Mouse (Mus musculus) forebrain, embryonic 13.5 days (tissue): ENCODE results near the gene Ddx41. TPM values are rescaled to one million over a fixed set of nuclear protein-coding genes. Genes with fewer than 3 reads are reported as not detected.

Source experiments
- ATAC-seq: fragments of 200-750 bp; cut with Nextera tagmentation; 2 replicates; pipeline ENCODE4 v1.8.0; 2017
- H3K27ac ChIP-seq: fragments of 300-500 bp; sonication (generic); 2 replicates; pipeline ENCODE4 v1.5.1; 2015; ENCODE audit warnings: inconsistent platforms, mild to moderate bottlenecking, moderate library complexity
- H3K27me3 ChIP-seq: fragments of 300-500 bp; sonication (generic); 2 replicates; pipeline ENCODE4 v1.6.1; 2015; ENCODE audit warnings: mild to moderate bottlenecking, inconsistent platforms
- H3K36me3 ChIP-seq: fragments of 300-500 bp; sonication (generic); 2 replicates; pipeline ENCODE4 v1.6.1; 2015; ENCODE audit warnings: mild to moderate bottlenecking, inconsistent platforms; ENCODE audit not compliant: poor library complexity, severe bottlenecking
- H3K4me1 ChIP-seq: fragments of 300-500 bp; sonication (generic); 2 replicates; pipeline ENCODE4 v1.6.1; 2015; ENCODE audit warnings: inconsistent platforms
- H3K4me2 ChIP-seq: fragments of 300-500 bp; sonication (generic); 2 replicates; pipeline ENCODE4 v1.6.1; 2015; ENCODE audit warnings: inconsistent platforms, mild to moderate bottlenecking, moderate library complexity
- H3K4me3 ChIP-seq: fragments of 300-500 bp; sonication (generic); 2 replicates; pipeline ENCODE4 v1.5.1; 2015; ENCODE audit warnings: mild to moderate bottlenecking, inconsistent platforms
- H3K9ac ChIP-seq: fragments of 300-500 bp; sonication (generic); 2 replicates; pipeline ENCODE4 v1.6.1; 2015; ENCODE audit warnings: mild to moderate bottlenecking, inconsistent platforms
- H3K9me3 ChIP-seq: fragments of 300-500 bp; sonication (generic); replicated peaks from 2 replicates; pipeline ENCODE4 v1.6.1; 2016; ENCODE audit warnings: inconsistent platforms
- WGBS: fragments of 180-500 bp; shearing (Covaris S2); methylation state at CpG from one replicate; pipeline ENCODE4 v1.1.7; 2015; 5-methylcytosine and 5-hydroxymethylcytosine counted together
- polyA plus RNA-seq: library from polyadenylated mRNA; unstranded; fragments of >200 nt; fragmentation: Nextera tagmentation; extraction: Ambion mirVana; gene quantifications from 2 replicates; pipeline ENCODE4 v1.2.1, GENCODE M21; 2015

Ddx41 gene
- polyA plus RNA-seq, 1 experiment from 2014 or later, result 67.3 TPM

DNA sequence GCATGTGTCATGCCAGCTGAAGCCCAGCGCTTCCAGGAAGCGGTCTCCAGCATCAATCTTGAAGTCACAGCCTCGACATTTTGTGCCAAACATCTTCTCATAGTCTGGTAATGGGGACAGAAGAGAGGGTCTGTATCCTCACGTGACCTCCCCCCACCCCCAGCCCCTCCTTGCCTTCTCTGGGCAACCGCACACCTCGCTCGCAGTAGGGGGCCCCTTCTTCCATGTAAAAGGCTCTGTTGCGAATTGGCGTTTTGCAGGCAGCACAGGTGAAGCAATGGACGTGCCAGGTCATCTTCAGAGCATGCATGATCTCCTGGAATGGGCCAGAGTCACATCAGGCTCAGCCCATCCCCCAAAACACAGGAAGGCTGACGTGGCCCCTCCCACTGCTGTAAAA, 37.6 kb downstream of the Ddx41 start:
- no peak overlapping the region for H3K27ac ChIP-seq
- no peak overlapping the region for H3K4me2 ChIP-seq
- H3K36me3 ChIP-seq, result peaks cover 46% of the 10 kb centered on the region
- H3K4me1 ChIP-seq, result peaks cover 35% of the 10 kb centered on the region
- ATAC-seq, result no peak
- H3K4me3 ChIP-seq, result no peak overlapping the region
- H3K9ac ChIP-seq, result 0 out of 2 replicates have a peak overlapping the region, but pooled peaks have one; percentile 0
- WGBS, result 43% methylated on average over 11 of the region's 11 CpGs
- H3K27me3 ChIP-seq, result no peaks in the 10 kb centered on the region
- no peaks in the 10 kb centered on the region for H3K9me3 ChIP-seq

DNA sequence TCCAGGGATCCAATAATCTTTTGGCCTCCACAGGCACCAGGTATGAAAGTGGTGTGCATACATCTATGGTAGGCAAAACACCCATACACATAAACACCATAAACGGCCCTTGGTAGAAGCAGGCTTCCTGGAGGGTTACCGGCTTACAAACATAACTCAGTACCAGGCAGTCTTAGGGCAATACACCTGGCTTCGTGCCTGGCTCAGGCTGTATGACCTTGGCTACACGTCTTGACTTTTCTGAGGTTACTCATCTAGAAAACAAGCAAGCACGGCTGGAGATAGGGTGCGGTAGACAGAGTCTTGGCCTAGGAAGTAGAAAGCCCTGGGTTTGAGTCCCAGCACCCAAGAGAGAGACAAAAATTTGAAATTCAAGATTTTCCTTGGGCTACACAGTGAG, 39.8 kb downstream of the Ddx41 start:
- ATAC-seq, result no peak

DNA sequence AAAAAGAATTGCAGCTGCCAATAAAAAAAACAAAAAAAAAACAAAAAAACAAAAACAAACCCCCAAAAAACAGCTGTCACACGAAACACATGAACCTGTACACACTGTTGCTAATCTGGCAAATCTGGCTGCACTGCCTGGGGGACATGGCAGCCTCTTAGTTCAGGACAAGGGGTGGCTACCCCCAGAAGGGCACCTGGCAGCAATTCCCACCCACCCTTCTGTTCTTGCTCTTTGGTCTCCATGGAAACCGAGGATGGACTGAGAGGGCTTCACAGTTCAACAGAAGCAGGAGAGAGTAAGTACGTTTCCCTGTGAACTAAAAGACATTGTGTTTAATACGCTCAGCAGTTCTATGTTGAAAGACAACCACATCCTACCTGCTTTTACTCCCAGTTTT, 40.8 kb downstream of the Ddx41 start:
- peak overlapping the region; percentile 17; the same call in 1 of the 2 replicates for H3K9ac ChIP-seq
- H3K27ac ChIP-seq, result peak overlapping the region; percentile 74
- no peaks in the 10 kb centered on the region for H3K27me3 ChIP-seq
- H3K4me2 ChIP-seq, result peak overlapping the region; percentile 24
- 11% methylated on average over 4 of the region's 4 CpGs for WGBS
- ATAC-seq, result peak; percentile 36
- H3K4me1 ChIP-seq, result peaks cover 35% of the 10 kb centered on the region
- H3K9me3 ChIP-seq, result no peaks in the 10 kb centered on the region
- no peak overlapping the region for H3K4me3 ChIP-seq
- H3K36me3 ChIP-seq, result peaks cover 20% of the 10 kb centered on the region; the same call in 1 of the 2 replicates

More for the DNA sequence above, 39.8 kb downstream of the Ddx41 start:
- Histone ChIP-seq H3K27ac (peak overlapping the region; percentile 74; the same call in 1 of the 2 replicates), H3K4me2 (no peak overlapping the region), H3K4me1 (peaks cover 35% of the 10 kb centered on the region), H3K27me3 (no peaks in the 10 kb centered on the region), H3K9me3 (no peaks in the 10 kb centered on the region), H3K36me3 (peaks cover 26% of the 10 kb centered on the region; the same call in 1 of the 2 replicates), H3K9ac (peak overlapping the region; percentile 17; the same call in 1 of the 2 replicates), H3K4me3 (no peak overlapping the region)
- 93% methylated on average over 6 of the region's 6 CpGs for WGBS

DNA sequence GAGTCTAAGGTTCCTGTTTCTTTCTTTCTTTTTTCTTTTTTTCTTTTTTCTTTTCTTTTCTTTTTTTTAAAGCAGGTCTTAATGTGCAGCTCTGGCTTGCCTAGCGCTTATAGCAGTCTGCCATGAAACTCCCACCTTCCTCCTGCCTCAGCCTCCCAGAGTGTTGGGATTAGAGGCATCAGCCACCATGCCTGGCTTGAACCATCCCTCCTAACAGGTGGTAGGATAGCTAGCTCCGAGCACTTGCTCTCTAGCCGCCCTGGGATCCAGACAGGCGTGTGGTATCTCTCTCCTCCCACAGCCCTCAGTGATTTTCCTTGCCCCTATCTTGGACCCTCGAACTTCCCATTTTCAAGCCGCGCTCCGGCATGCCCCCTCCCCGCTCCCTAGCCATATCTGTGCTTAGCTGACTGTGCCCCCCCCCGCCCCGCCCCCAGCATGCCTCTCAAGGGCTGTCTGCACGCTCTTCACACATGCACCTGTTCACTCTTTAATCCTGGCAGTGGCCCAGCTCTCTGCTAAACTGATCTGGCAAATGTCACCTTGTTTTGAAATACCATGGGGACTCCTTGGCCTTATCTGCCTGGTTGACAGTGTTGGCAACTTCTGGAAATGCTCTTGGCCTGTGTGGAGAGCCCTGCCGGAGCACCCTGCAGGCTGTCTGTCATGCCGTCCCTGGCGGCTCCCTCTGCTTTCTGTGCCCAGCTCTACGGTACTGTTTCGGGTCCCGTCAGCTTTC, 41.4 kb downstream of the Ddx41 start:
- peak overlapping the region; percentile 43; the same call in 1 of the 2 replicates for H3K9ac ChIP-seq
- peak; percentile 66 for ATAC-seq

DNA sequence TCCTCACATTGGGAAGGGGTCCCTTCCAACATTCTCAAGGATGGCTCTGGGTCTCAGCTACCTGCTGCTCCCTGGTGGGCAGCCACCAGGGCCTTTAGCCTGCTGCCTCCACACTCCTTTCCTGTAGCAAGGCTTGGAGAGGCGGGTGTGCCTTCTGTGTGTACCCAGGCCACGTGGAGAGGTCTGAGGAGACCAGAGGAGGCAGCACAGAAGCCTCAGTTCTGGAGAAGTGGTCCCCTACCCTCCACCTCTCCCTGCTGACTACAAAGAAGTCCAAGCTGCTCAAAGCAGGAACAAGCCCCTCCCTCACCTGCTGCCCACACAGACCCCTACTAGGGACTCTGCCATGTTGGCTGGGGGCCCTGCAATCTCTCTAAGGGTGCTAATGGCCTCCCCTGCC, 42.2 kb downstream of the Ddx41 start:
- no peaks in the 10 kb centered on the region for H3K9me3 ChIP-seq
- peaks cover 15% of the 10 kb centered on the region; the same call in 1 of the 2 replicates for H3K36me3 ChIP-seq
- no peak overlapping the region for H3K4me3 ChIP-seq
- H3K9ac ChIP-seq, result no peak overlapping the region
- H3K4me2 ChIP-seq, result no peak overlapping the region
- H3K27me3 ChIP-seq, result no peaks in the 10 kb centered on the region
- H3K4me1 ChIP-seq, result peaks cover 35% of the 10 kb centered on the region
- 15% methylated on average over 2 of the region's 2 CpGs for WGBS
- H3K27ac ChIP-seq, result 0 out of 2 replicates have a peak overlapping the region, but pooled peaks have one; percentile 74
- ATAC-seq, result 0 out of 2 replicates have a peak, but pooled peaks have one; percentile 36

More for the DNA sequence above, 41.4 kb downstream of the Ddx41 start:
- H3K27me3 ChIP-seq, result no peaks in the 10 kb centered on the region
- H3K4me3 ChIP-seq, result no peak overlapping the region
- 13% methylated on average over 18 of the region's 18 CpGs for WGBS
- H3K4me2 ChIP-seq, result peak overlapping the region; percentile 34
- H3K36me3 ChIP-seq, result peaks cover 15% of the 10 kb centered on the region; the same call in 1 of the 2 replicates
- H3K27ac ChIP-seq, result peak overlapping the region; percentile 74
- H3K4me1 ChIP-seq, result peaks cover 35% of the 10 kb centered on the region
- H3K9me3 ChIP-seq, result no peaks in the 10 kb centered on the region

DNA sequence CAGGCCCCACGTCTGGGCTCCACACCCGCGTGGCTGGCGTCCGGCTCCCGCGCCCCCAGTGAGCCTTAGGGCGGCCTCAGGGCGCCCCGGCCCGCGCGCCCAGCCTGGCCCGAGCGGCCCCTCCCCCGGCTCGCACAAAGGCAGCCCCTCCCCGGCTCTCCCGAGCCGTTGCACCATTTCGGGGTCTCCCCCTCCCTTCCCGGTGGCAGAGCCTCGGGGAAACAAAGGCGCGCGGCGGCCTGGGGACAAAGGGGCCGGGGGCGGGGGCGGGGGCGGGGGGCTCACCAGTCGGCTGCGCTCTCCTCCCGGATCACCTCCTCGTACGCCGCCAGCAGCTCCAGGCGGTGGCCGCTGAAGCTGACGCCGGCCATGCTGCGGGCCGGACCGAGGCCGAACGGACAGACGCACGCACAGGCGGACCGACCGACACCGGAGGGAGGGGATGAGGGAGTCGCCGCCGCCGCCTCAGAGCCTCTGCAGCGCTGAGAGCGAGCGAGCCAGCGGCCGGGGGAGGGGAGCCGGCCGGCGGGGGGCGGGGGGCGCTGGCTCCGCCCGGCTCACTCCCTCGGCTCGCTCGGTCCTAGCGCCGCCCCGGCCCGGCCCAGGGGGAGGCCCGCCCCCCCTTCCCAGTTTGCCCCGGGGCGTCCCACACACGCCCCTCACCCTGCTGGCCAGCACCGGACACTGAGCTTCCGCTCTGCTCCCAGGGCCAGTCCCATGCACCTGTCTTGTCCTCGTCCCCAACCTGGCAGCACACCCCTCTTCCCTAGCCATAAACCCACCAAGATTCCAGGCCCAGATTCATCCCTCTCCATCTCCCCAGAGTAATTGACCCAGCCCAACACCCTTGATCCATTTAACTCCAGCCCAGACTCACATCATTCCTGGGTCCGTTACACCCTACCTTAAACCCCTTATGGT, 48.6 kb downstream of the Ddx41 start, which contains the start of gene Dbn1:
Dbn1 (minus strand) TSS at position 534 of the 921 bp plus-strand sequence.
- Histone ChIP-seq H3K27me3 (no peaks in the 10 kb centered on the region), H3K36me3 (peaks cover 10% of the 10 kb centered on the region), H3K9ac (peak within 1 kb of the TSS; percentile 100), H3K4me1 (peaks cover 42% of the 10 kb centered on the region), H3K4me2 (peak within 1 kb of the TSS; percentile 98), H3K27ac (peak within 1 kb of the TSS; percentile 99), H3K9me3 (no peaks in the 10 kb centered on the region), H3K4me3 (peak within 1 kb of the TSS; percentile 99)
- under 1% methylated on average over 37 of the region's 83 CpGs for WGBS
- peak; percentile 75 for ATAC-seq

DNA sequence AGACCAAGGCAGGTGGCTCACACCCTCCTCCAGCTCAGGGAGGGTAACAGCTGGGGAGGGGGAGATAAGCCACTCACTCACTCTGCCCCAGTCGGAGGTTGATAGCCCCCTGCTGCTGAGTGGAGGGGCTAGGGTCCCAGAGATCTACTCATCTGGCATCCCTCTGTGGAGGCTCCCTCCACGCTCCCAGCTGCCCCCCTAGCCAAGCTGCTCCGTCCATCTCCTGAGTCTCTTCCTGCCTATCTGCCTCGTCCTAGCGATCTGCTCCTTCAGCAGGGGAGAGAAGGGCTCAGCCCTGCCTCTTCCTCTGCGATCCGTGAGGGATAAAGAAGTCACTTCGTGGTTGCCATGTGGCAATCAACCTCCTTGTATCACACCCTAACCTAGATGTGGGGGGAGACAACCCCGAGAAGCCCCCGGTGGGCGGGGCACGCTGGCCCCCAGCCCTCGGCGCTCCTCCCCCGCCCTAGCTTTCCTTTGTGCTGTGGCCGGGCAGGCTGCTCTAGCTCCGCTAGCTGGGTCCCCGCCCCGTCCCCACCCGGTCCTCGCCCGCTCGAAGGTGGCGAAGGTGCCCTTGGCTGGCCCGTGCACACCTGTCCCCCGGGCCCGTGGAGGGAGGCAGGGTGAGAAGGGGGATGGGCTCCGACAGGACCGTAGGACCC, 49.4 kb downstream of the Ddx41 start:
- peak overlapping the region; percentile 99 for H3K27ac ChIP-seq
- no peaks in the 10 kb centered on the region for H3K27me3 ChIP-seq
- no peaks in the 10 kb centered on the region for H3K9me3 ChIP-seq
- H3K4me2 ChIP-seq, result peak overlapping the region; percentile 98
- peak overlapping the region; percentile 99 for H3K4me3 ChIP-seq
- peak overlapping the region; percentile 100 for H3K9ac ChIP-seq
- ATAC-seq, result peak; percentile 43
- peaks cover 50% of the 10 kb centered on the region for H3K4me1 ChIP-seq
- WGBS, result 1% methylated on average over 29 of the region's 29 CpGs
- peaks cover 18% of the 10 kb centered on the region for H3K36me3 ChIP-seq

DNA sequence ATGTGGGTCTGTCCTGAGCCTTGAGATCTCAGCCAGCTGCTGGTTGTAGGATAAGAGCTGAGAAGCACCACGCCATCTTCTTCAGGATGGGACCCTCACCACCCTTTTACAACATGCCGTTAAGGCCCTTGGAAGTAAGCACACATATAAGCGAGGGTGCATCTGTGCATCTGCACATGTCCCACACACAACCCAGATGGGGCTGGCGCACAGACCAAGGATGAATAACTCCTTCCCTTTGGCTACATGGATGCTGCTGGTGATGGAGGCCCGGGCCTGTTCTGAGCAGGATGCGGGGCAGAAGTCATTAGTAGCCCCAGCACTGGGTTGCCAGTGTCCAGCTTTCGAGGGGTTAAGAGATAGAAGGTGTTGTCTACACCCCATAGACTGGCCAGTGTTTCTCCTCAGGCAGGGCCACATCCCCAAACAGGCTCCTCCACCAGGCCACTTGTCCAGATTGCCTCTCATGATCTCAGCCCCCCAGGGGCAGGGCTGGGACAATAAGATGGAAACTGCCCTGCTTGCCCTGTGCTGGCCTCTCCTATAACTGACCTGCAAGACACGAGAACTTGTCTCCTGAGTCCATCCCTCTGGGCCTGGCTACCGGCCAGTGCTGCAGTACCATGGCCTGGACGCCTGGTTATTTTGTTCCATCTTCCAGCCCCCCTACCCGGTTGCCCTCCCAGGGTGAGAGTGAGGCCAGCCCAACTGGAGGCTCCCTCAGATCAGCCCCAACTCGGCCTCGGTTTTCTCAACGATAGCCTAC, 50.2 kb downstream of the Ddx41 start:
- WGBS, result 35% methylated on average over 14 of the region's 14 CpGs
- peaks cover 56% of the 10 kb centered on the region for H3K4me1 ChIP-seq
- ATAC-seq, result no peak

DNA sequence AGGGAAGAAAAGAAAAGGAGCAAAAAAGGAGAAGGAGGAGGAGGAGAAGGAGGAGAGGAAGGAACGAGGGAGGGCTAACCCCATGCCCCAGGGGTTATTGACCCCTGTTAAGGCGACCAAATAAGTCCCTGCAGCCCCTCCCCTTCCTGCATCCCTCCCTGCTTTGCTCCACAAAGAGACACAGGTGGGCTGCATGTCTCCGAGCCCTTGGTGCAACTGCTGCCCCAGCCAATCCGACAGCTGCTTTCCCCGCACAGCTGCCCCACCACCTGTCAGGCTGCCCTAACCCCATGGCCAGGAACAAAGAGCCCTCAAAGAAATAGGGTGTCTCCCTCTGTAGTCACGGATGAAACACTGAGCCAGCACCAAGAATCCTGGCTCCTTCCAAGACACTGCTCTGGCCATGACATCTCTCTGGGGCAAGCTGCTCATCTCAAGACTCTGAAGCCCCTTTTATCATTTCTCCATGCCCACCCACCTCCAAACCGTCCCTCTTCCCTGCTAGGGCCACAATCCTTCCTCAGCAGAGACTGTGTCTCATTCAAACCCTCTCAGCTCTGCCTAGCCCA, 51.9 kb downstream of the Ddx41 start:
- H3K4me1 ChIP-seq, result peaks cover 56% of the 10 kb centered on the region
- H3K9me3 ChIP-seq, result no peaks in the 10 kb centered on the region
- peak overlapping the region; percentile 100 for H3K9ac ChIP-seq
- no peaks in the 10 kb centered on the region for H3K27me3 ChIP-seq
- H3K4me3 ChIP-seq, result peak overlapping the region; percentile 99
- H3K4me2 ChIP-seq, result peak overlapping the region; percentile 98
- H3K36me3 ChIP-seq, result peaks cover 42% of the 10 kb centered on the region
- 7% methylated on average over 7 of the region's 7 CpGs for WGBS
- ATAC-seq, result no peak
- peak overlapping the region; percentile 99 for H3K27ac ChIP-seq

More for the DNA sequence above, 50.2 kb downstream of the Ddx41 start:
- H3K9me3 ChIP-seq, result no peaks in the 10 kb centered on the region
- no peaks in the 10 kb centered on the region for H3K27me3 ChIP-seq
- peak overlapping the region; percentile 99 for H3K4me3 ChIP-seq
- peaks cover 26% of the 10 kb centered on the region for H3K36me3 ChIP-seq
- peak overlapping the region; percentile 99 for H3K27ac ChIP-seq
- H3K4me2 ChIP-seq, result peak overlapping the region; percentile 98
- H3K9ac ChIP-seq, result peak overlapping the region; percentile 100

DNA sequence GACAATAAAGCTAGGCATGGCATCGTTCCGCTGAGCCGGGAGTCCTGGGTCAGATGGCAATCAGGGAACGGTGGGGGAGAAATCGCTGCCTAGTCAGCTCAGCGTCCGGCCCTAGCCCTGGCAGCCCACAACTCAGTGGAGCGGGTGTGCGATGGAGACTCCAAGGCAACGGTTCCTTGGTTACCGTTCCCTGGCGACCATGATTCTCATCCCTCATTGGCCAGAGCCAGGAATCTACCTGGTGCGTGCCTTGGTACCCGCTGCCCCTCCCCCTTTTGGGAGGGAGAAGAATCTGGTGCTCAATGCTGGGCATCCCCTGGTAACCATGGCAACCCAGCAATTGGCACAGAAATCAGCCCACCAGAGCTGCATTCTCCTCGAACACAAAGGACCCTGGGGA, 52.9 kb downstream of the Ddx41 start:
- Histone ChIP-seq H3K4me2 (peak overlapping the region; percentile 98), H3K36me3 (peaks cover 52% of the 10 kb centered on the region), H3K9ac (peak overlapping the region; percentile 100), H3K9me3 (no peaks in the 10 kb centered on the region), H3K27ac (peak overlapping the region; percentile 99), H3K4me3 (peak overlapping the region; percentile 99), H3K27me3 (no peaks in the 10 kb centered on the region), H3K4me1 (peaks cover 56% of the 10 kb centered on the region)
- 4% methylated on average over 15 of the region's 15 CpGs for WGBS
- ATAC-seq, result peak; percentile 84
